Mouse (Mus musculus): ENCODE measurements at regions not wholly inside any gene's neighbourhood (a gene's known extent, or its start where the extent isn't known, plus 50 kb on each side); places are given as distances from the start of the nearest gene placed in this dataset.

- Histone ChIP-seq H3K27ac (no peak overlapping the region), H3K36me3 (ENCODE audit: inconsistent target) (no peaks in the 10 kb centered on the region), H3K4me3 (ENCODE audit: inconsistent target) (no peak overlapping the region), H3K79me2 (ENCODE audit: inconsistent target) (no peaks in the 10 kb centered on the region)
- WGBS (ENCODE audit: missing documents) = 93% methylated on average over 18 of the region's 23 CpGs
These were observed 193.0 kb downstream of the Pdcd6ip start for GRCm38 (mm10) chr9:113514846-113515702.

GRCm38 (mm10) chr9:113511302-113511701 is 196.8 kb downstream of the Pdcd6ip start:
- WGBS (ENCODE audit: missing documents) = 85% methylated on average over 5 of the region's 5 CpGs
- Histone ChIP-seq H3K36me3 (ENCODE audit: inconsistent target) (no peaks in the 10 kb centered on the region), H3K79me2 (ENCODE audit: inconsistent target) (no peaks in the 10 kb centered on the region), H3K27ac (no peak overlapping the region), H3K4me3 (ENCODE audit: inconsistent target) (no peak overlapping the region)

- Histone ChIP-seq H3K79me2 (ENCODE audit: inconsistent target) (no peaks in the 10 kb centered on the region), H3K27ac (no peak overlapping the region), H3K4me3 (ENCODE audit: inconsistent target) (no peak overlapping the region), H3K36me3 (ENCODE audit: inconsistent target) (no peaks in the 10 kb centered on the region)
- 84% methylated on average over 7 of the region's 7 CpGs for WGBS (ENCODE audit: missing documents)
These were observed 198.7 kb downstream of the Pdcd6ip start for GRCm38 (mm10) chr9:113509368-113509767.

GRCm38 (mm10) chr9:113508821-113509220 is 199.2 kb downstream of the Pdcd6ip start:
- Histone ChIP-seq H3K36me3 (ENCODE audit: inconsistent target) (no peaks in the 10 kb centered on the region), H3K27ac (no peak overlapping the region), H3K79me2 (ENCODE audit: inconsistent target) (no peaks in the 10 kb centered on the region), H3K4me3 (ENCODE audit: inconsistent target) (no peak overlapping the region)
- WGBS (ENCODE audit: missing documents) = 88% methylated on average over 3 of the region's 3 CpGs

GRCm38 (mm10) chr9:113507561-113508460 is 200.2 kb downstream of the Pdcd6ip start:
- no peaks in the 10 kb centered on the region for H3K79me2 ChIP-seq (ENCODE audit: inconsistent target)
- no peak overlapping the region for H3K27ac ChIP-seq
- WGBS (ENCODE audit: missing documents) = 90% methylated on average over 20 of the region's 20 CpGs
- H3K36me3 ChIP-seq (ENCODE audit: inconsistent target) = no peaks in the 10 kb centered on the region
- H3K4me3 ChIP-seq (ENCODE audit: inconsistent target) = no peak overlapping the region

- Histone ChIP-seq H3K27ac (no peak overlapping the region), H3K36me3 (ENCODE audit: inconsistent target) (no peaks in the 10 kb centered on the region), H3K79me2 (ENCODE audit: inconsistent target) (no peaks in the 10 kb centered on the region), H3K4me3 (ENCODE audit: inconsistent target) (no peak overlapping the region)
- WGBS (ENCODE audit: missing documents) = 78% methylated on average over 5 of the region's 5 CpGs
These were observed 208.8 kb downstream of the Pdcd6ip start for GRCm38 (mm10) chr9:113499246-113499645.

- WGBS (ENCODE audit: missing documents) = 73% methylated on average over 7 of the region's 7 CpGs
- Histone ChIP-seq H3K79me2 (ENCODE audit: inconsistent target) (no peaks in the 10 kb centered on the region), H3K36me3 (ENCODE audit: inconsistent target) (no peaks in the 10 kb centered on the region), H3K27ac (no peak overlapping the region), H3K4me3 (ENCODE audit: inconsistent target) (no peak overlapping the region)
These were observed 211.8 kb downstream of the Pdcd6ip start for GRCm38 (mm10) chr9:113496176-113496732.

GRCm38 (mm10) chr9:113488651-113489050 is 219.4 kb downstream of the Pdcd6ip start:
- 75% methylated on average over 6 of the region's 6 CpGs for WGBS (ENCODE audit: missing documents)
- no peaks in the 10 kb centered on the region for H3K79me2 ChIP-seq (ENCODE audit: inconsistent target)
- no peak overlapping the region for H3K4me3 ChIP-seq (ENCODE audit: inconsistent target)
- H3K36me3 ChIP-seq (ENCODE audit: inconsistent target) = no peaks in the 10 kb centered on the region
- no peak overlapping the region for H3K27ac ChIP-seq

- Histone ChIP-seq H3K79me2 (ENCODE audit: inconsistent target) (no peaks in the 10 kb centered on the region), H3K36me3 (ENCODE audit: inconsistent target) (no peaks in the 10 kb centered on the region), H3K27ac (no peak overlapping the region), H3K4me3 (ENCODE audit: inconsistent target) (no peak overlapping the region)
- WGBS (ENCODE audit: missing documents) = 98% methylated on average over 6 of the region's 6 CpGs
These were observed 221.5 kb downstream of the Pdcd6ip start for GRCm38 (mm10) chr9:113486494-113487081.

GRCm38 (mm10) chr9:113479897-113480296 is 228.2 kb downstream of the Pdcd6ip start:
- WGBS (ENCODE audit: missing documents) = 78% methylated on average over 3 of the region's 3 CpGs
- no peaks in the 10 kb centered on the region for H3K36me3 ChIP-seq (ENCODE audit: inconsistent target)

GRCm38 (mm10) chr9:113478761-113479265 is 229.2 kb downstream of the Pdcd6ip start:
- no peaks in the 10 kb centered on the region for H3K36me3 ChIP-seq (ENCODE audit: inconsistent target)
- WGBS (ENCODE audit: missing documents) = 85% methylated on average over 1 of the region's 1 CpGs
- H3K79me2 ChIP-seq (ENCODE audit: inconsistent target) = no peaks in the 10 kb centered on the region
- no peak overlapping the region for H3K4me3 ChIP-seq (ENCODE audit: inconsistent target)
- H3K27ac ChIP-seq = no peak overlapping the region

More at GRCm38 (mm10) chr9:113479897-113480296, 228.2 kb downstream of the Pdcd6ip start:
- H3K27ac ChIP-seq = no peak overlapping the region
- H3K79me2 ChIP-seq (ENCODE audit: inconsistent target) = no peaks in the 10 kb centered on the region
- no peak overlapping the region for H3K4me3 ChIP-seq (ENCODE audit: inconsistent target)

- H3K36me3 ChIP-seq (ENCODE audit: inconsistent target) = no peaks in the 10 kb centered on the region
- 86% methylated on average over 6 of the region's 6 CpGs for WGBS (ENCODE audit: missing documents)
These were observed 236.3 kb downstream of the Pdcd6ip start for GRCm38 (mm10) chr9:113471781-113472180.

GRCm38 (mm10) chr9:113462888-113463287 is 245.2 kb downstream of the Pdcd6ip start:
- 45% methylated on average over 2 of the region's 2 CpGs for WGBS (ENCODE audit: missing documents)
- Histone ChIP-seq H3K36me3 (ENCODE audit: inconsistent target) (no peaks in the 10 kb centered on the region), H3K79me2 (ENCODE audit: inconsistent target) (no peaks in the 10 kb centered on the region), H3K27ac (no peak overlapping the region), H3K4me3 (ENCODE audit: inconsistent target) (no peak overlapping the region)

More at GRCm38 (mm10) chr9:113471781-113472180, 236.3 kb downstream of the Pdcd6ip start:
- no peak overlapping the region for H3K27ac ChIP-seq
- H3K79me2 ChIP-seq (ENCODE audit: inconsistent target) = no peaks in the 10 kb centered on the region
- no peak overlapping the region for H3K4me3 ChIP-seq (ENCODE audit: inconsistent target)

- no peak overlapping the region for H3K27ac ChIP-seq
- H3K36me3 ChIP-seq (ENCODE audit: inconsistent target) = no peaks in the 10 kb centered on the region
- no peak overlapping the region for H3K4me3 ChIP-seq (ENCODE audit: inconsistent target)
- H3K79me2 ChIP-seq (ENCODE audit: inconsistent target) = no peaks in the 10 kb centered on the region
- 86% methylated on average over 1 of the region's 1 CpGs for WGBS (ENCODE audit: missing documents)
These were observed 245.7 kb downstream of the Pdcd6ip start for GRCm38 (mm10) chr9:113462267-113462887.

All from macrophage (primary cell).